Mouse (Mus musculus) stomach, postnatal 0 days (tissue): ENCODE measurements at regions not wholly inside any gene's neighbourhood (a gene's known extent, or its start where the extent isn't known, plus 50 kb on each side); places are given as distances from the start of the nearest gene placed in this dataset.

Experiments used
- CTCF ChIP-seq: IDR thresholded peaks from 2 replicates; pipeline ENCODE4 v1.5.1; 2016; ENCODE audit warnings: antibody characterized with exemption, low read depth, mild to moderate bottlenecking, moderate library complexity
- EP300 ChIP-seq: optimal IDR thresholded peaks from 2 replicates; pipeline ENCODE3; 2016; ENCODE audit warnings: antibody characterized with exemption

GRCm38 (mm10) chr4:70615794-70616193 lies 81.0 kb upstream of the Megf9 start:
- TF ChIP-seq CTCF (no peak), EP300 (no peak)
